Comparison of ENCODE assay signal across 10 mouse cellular contexts in genomic region chr11:52648176-52648839, GRCm38 (mm10).
DNase-seq lines count a peak whose midpoint lies in the region; ATAC-seq and TF ChIP-seq lines count a peak whose summit lies in the region.
"Had no signal": no experiment of that assay in that cellular context is flagged by ENCODE, and none has a peak within 500 bp of the region (broad histone marks: within the 10 kb centered on the region; RNA-seq: fewer than 3 reads in every experiment).

No protein-coding gene starts in this region.

- DNase-seq in left cerebral cortex, adult 11 months (ENCODE audit: low spot score), result peak; percentile 34
- no peak for DNase-seq in left cerebral cortex, postnatal 4 days
- DNase-seq in brain, embryonic 14.5 days (ENCODE audit: low read depth), result peak; percentile 34
- peak; percentile 39 for DNase-seq in embryonic facial prominence, embryonic 14.5 days (ENCODE audit: low spot score)
- no peak for DNase-seq in T-cell, adult 2 months (ENCODE audit: low spot score)
- DNase-seq: cerebellum, adult 11-12 months; heart, postnatal 36 days had no signal

- peak; percentile 30; the same call in 1 of the 2 replicates for ATAC-seq in embryonic facial prominence, embryonic 14.5 days (ENCODE audit: low read depth)
- 0 out of 2 replicates have a peak, but pooled peaks have one; percentile 33 for ATAC-seq in neural tube, embryonic 12.5 days (ENCODE audit: low FRiP score, low read depth)
- ATAC-seq in megakaryocyte, adult 5-6 weeks (ENCODE audit: poor library complexity, severe bottlenecking), result no peak
- ATAC-seq: Patski had no signal

- H3K27me3 ChIP-seq in embryonic facial prominence, embryonic 14.5 days (replicated peaks; ENCODE audit: control insufficient read depth, insufficient read depth, low read length), result no peaks in the 10 kb centered on the region; the same call in 1 of the 2 replicates
- H3K27me3 ChIP-seq in neural tube, embryonic 12.5 days (replicated peaks), result no peaks in the 10 kb centered on the region
- H3K27me3 ChIP-seq: Patski had no signal

- no peaks in the 10 kb centered on the region for H3K36me3 ChIP-seq in embryonic facial prominence, embryonic 14.5 days (ENCODE audit: control insufficient read depth, insufficient read depth, low read length)
- H3K36me3 ChIP-seq in neural tube, embryonic 12.5 days, result no peaks in the 10 kb centered on the region

- no peak for TF ChIP-seq CTCF in brain, embryonic 14.5 days (IDR thresholded peaks at IDR 0.05; ENCODE audit: borderline replicate concordance, extremely low read depth, insufficient read depth, insufficient read length)

- H3K27ac ChIP-seq in embryonic facial prominence, embryonic 14.5 days (replicated peaks; ENCODE audit: low read depth, low read length), result no peak overlapping the region
- H3K27ac ChIP-seq in neural tube, embryonic 12.5 days, result no peak overlapping the region

- intact Hi-C loops in left cerebral cortex, postnatal 4 days (cut with DNase I), result no loop called here

- no peaks in the 10 kb centered on the region for H3K9me3 ChIP-seq in embryonic facial prominence, embryonic 14.5 days (ENCODE audit: control insufficient read depth, low read length)
- no peaks in the 10 kb centered on the region for H3K9me3 ChIP-seq in neural tube, embryonic 12.5 days

- no peak overlapping the region for H3K9ac ChIP-seq in embryonic facial prominence, embryonic 14.5 days (ENCODE audit: low read depth, low read length)
- no peak overlapping the region for H3K9ac ChIP-seq in neural tube, embryonic 12.5 days

- TF ChIP-seq POLR2A in brain, embryonic 14.5 days (IDR thresholded peaks at IDR 0.05; ENCODE audit: borderline replicate concordance, extremely low read depth, insufficient read depth, insufficient read length, poor library complexity, severe bottlenecking), result no peak

- 36% methylated on average over 14 of the region's 15 CpGs for WGBS in embryonic facial prominence, embryonic 14.5 days
- WGBS in neural tube, embryonic 12.5 days, result 40% methylated on average over 15 of the region's 15 CpGs

- no peaks in the 10 kb centered on the region for H3K4me1 ChIP-seq in embryonic facial prominence, embryonic 14.5 days (ENCODE audit: control insufficient read depth, insufficient read depth, low read length)
- peaks cover 21% of the 10 kb centered on the region for H3K4me1 ChIP-seq in neural tube, embryonic 12.5 days

- H3K4me2 ChIP-seq in embryonic facial prominence, embryonic 14.5 days (ENCODE audit: low read depth, low read length), result no peak overlapping the region
- no peak overlapping the region for H3K4me2 ChIP-seq in neural tube, embryonic 12.5 days (replicated peaks)

- H3K4me3 ChIP-seq in embryonic facial prominence, embryonic 14.5 days (ENCODE audit: low read depth, low read length), result no peak overlapping the region
- no peak overlapping the region for H3K4me3 ChIP-seq in neural tube, embryonic 12.5 days

Comparison
In these comparisons a context has a peak if more than half of its experiments do, and no peak if none do; other contexts are left out.
1. DNase-seq: peak in left cerebral cortex, adult 11 months (single experiment), brain, embryonic 14.5 days (single experiment) and embryonic facial prominence, embryonic 14.5 days (single experiment); none in left cerebral cortex, postnatal 4 days (single experiment) and T-cell, adult 2 months (single experiment).